Mouse (Mus musculus) lung, postnatal 0 days (tissue): ENCODE data around the gene Pde11a.

Source experiments
- CTCF ChIP-seq: IDR thresholded peaks from 2 replicates; pipeline ENCODE4 v1.5.1; 2016; ENCODE audit warnings: antibody characterized with exemption, mild to moderate bottlenecking
- EP300 ChIP-seq: IDR thresholded peaks from 2 replicates; pipeline ENCODE4 v1.6.1; 2016; ENCODE audit warnings: antibody characterized with exemption, mild to moderate bottlenecking, control low read depth

DNA sequence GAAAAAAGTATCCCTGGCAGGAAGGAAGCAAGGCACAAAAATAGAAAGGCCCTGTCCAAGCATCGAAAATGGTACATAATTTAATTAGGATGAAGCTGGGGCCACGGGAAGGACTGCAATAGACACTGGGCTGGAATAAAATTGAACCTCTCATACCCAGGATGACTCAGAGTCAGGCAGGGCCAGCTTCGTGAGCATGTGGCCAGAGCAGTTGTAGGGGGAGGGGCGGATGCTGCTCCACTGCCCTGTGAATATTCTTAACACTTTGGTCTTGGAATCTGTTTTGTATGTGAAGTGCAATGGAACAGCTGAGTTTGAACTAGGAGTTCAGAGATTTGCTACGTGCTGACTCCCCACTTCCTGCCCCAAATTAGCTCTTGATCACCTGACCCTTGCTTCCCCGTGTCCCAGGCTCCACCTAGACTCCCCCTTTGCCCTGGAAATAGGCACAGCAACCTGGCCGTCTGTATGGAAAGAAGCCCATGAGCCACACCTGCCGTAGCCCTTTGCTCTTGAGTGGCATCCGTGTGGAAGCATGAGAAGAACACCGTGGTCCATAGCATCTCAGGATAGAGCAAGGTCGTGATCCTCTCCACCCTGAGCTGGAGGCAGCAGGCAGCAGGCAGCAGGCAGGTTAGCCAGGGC, 6.3 kb downstream of the Pde11a start:
- no peak for TF ChIP-seq CTCF
- TF ChIP-seq EP300 = no peak
